Mouse (Mus musculus): ENCODE measurements around the gene Fermt3. TPM values are rescaled to one million over a fixed set of nuclear protein-coding genes. Genes with fewer than 3 reads are reported as not detected.

Gene Fermt3
- 9.5 and 13.5 TPM in 2 replicates for polyA plus RNA-seq (2015; fragmentation: Nextera tagmentation; extraction: Ambion mirVana)

GRCm38 (mm10) chr19:7019191-7019590 is at the start of gene Fermt3:
Gene Fermt3, minus strand, starts transcription at chr19:7019469.
- H3K4me2 ChIP-seq: no peak within 1 kb of the TSS
- no peaks in the 10 kb centered on the region for H3K9me3 ChIP-seq
- peak within 1 kb of the TSS; percentile 9; the same call in 1 of the 2 replicates for H3K4me3 ChIP-seq
- H3K4me1 ChIP-seq: no peaks in the 10 kb centered on the region
- peaks cover 43% of the 10 kb centered on the region for H3K36me3 ChIP-seq
- no peak within 1 kb of the TSS for H3K9ac ChIP-seq
- H3K27me3 ChIP-seq: no peaks in the 10 kb centered on the region
- ATAC-seq (ENCODE audit: borderline replicate concordance, extremely low read depth, low FRiP score, low TSS enrichment): peak; percentile 67; the same call in 1 of the 2 replicates
- WGBS: 60% methylated on average over 5 of the region's 5 CpGs
- H3K27ac ChIP-seq: no peak within 1 kb of the TSS

GRCm38 (mm10) chr19:7068136-7068535 is 48.9 kb upstream of the Fermt3 start:
- 5% methylated on average over 14 of the region's 14 CpGs for WGBS

DNA sequence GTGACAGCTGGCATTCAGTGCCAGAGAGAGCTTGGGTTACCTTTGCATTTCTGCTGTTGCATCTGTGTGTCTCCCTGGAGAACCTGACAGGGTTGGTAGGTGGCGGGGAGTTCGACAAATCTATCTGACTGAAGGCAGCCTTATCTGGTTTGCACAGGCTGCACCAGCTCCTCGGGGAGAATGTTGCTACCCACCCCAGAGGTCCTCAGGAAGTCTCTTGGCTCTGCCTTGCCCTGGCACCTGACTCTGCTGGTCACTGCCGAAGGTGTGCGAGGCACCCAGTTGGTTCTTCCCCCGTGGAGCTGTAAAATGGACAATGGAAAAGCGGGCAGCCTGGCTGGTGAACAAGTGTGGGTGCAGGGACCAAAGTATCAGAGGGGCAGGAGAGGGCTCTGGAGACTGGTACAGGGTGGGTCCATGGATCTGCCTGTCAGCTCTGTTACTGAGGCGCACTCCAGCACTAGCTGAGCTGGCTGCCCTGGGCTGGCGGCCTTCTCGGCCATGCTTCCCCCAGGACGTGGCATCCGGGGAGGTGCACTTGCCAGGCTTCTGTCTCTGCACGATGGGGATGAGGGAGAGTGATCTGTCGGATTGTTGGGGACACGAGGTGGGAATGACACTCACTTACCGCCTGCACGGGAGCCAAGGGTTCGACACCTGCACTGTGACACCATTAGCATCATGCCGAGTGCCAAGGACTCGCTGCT is 48.2 kb upstream of the Fermt3 start:
- H3K9ac ChIP-seq: no peak overlapping the region
- 39% methylated on average over 20 of the region's 20 CpGs for WGBS
- no peak overlapping the region for H3K4me3 ChIP-seq
- peaks cover 42% of the 10 kb centered on the region for H3K4me1 ChIP-seq
- H3K9me3 ChIP-seq: no peaks in the 10 kb centered on the region
- H3K36me3 ChIP-seq: no peaks in the 10 kb centered on the region
- peaks cover 16% of the 10 kb centered on the region for H3K27me3 ChIP-seq
- H3K4me2 ChIP-seq: no peak overlapping the region
- no peak for ATAC-seq (ENCODE audit: borderline replicate concordance, extremely low read depth, low FRiP score, low TSS enrichment)
- no peak overlapping the region for H3K27ac ChIP-seq

More at GRCm38 (mm10) chr19:7068136-7068535, 48.9 kb upstream of the Fermt3 start:
- peaks cover 42% of the 10 kb centered on the region for H3K4me1 ChIP-seq
- no peaks in the 10 kb centered on the region for H3K36me3 ChIP-seq
- H3K27me3 ChIP-seq: peaks cover 16% of the 10 kb centered on the region
- no peak overlapping the region for H3K27ac ChIP-seq
- H3K9me3 ChIP-seq: no peaks in the 10 kb centered on the region
- ATAC-seq (ENCODE audit: borderline replicate concordance, extremely low read depth, low FRiP score, low TSS enrichment): no peak
- no peak overlapping the region for H3K4me2 ChIP-seq
- no peak overlapping the region for H3K4me3 ChIP-seq
- no peak overlapping the region for H3K9ac ChIP-seq

DNA sequence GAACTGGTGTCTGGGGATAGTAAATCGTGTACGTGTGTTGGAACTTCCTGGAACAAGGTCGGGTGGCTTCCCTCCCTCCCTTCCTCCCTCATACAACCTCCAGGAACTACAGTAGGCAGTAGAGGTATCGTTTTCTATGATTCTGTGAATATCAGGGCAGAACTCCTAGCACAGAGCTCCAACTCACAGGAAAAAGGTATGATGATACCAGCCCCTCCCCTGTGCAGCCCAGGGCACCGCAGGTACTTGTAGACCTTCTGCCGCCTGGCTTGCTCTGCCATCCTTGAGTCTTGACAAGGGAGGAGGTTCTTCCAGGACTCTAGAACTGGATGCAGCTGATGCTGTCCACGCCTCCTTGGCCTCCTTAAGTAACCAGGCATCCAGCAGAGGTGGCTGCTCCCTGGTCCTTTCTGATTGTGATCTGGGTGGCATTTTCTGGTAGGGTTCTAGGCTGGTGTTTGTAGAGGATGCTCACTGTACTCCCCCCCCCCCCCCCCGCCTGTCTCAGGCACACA is 47.6 kb upstream of the Fermt3 start:
- ATAC-seq (ENCODE audit: borderline replicate concordance, extremely low read depth, low FRiP score, low TSS enrichment): no peak
- H3K27me3 ChIP-seq: peaks cover 11% of the 10 kb centered on the region
- H3K4me2 ChIP-seq: peak overlapping the region; percentile 36; the same call in 1 of the 2 replicates
- no peaks in the 10 kb centered on the region for H3K36me3 ChIP-seq
- no peak overlapping the region for H3K9ac ChIP-seq
- WGBS: 34% methylated on average over 8 of the region's 8 CpGs
- H3K9me3 ChIP-seq: no peaks in the 10 kb centered on the region
- H3K4me1 ChIP-seq: peaks cover 39% of the 10 kb centered on the region
- no peak overlapping the region for H3K4me3 ChIP-seq
- no peak overlapping the region for H3K27ac ChIP-seq

- Histone ChIP-seq H3K27ac (peak overlapping the region; percentile 56), H3K9ac (no peak overlapping the region), H3K4me1 (peaks cover 39% of the 10 kb centered on the region)
Measured at GRCm38 (mm10) chr19:7066034-7066827, 47.0 kb upstream of the Fermt3 start.

GRCm38 (mm10) chr19:7064571-7064970 is 45.3 kb upstream of the Fermt3 start:
- Histone ChIP-seq H3K27me3 (peaks cover 11% of the 10 kb centered on the region), H3K27ac (no peak overlapping the region), H3K9me3 (no peaks in the 10 kb centered on the region), H3K4me2 (no peak overlapping the region), H3K36me3 (no peaks in the 10 kb centered on the region), H3K4me3 (no peak overlapping the region), H3K9ac (no peak overlapping the region), H3K4me1 (peaks cover 26% of the 10 kb centered on the region)
- ATAC-seq (ENCODE audit: borderline replicate concordance, extremely low read depth, low FRiP score, low TSS enrichment): peak; percentile 55; the same call in 1 of the 2 replicates
- 8% methylated on average over 3 of the region's 3 CpGs for WGBS

More at GRCm38 (mm10) chr19:7066034-7066827, 47.0 kb upstream of the Fermt3 start:
- peak; percentile 6; the same call in 1 of the 2 replicates for ATAC-seq (ENCODE audit: borderline replicate concordance, extremely low read depth, low FRiP score, low TSS enrichment)
- peak overlapping the region; percentile 36; the same call in 1 of the 2 replicates for H3K4me2 ChIP-seq
- no peaks in the 10 kb centered on the region for H3K36me3 ChIP-seq
- 24% methylated on average over 15 of the region's 15 CpGs for WGBS
- no peak overlapping the region for H3K4me3 ChIP-seq
- peaks cover 11% of the 10 kb centered on the region for H3K27me3 ChIP-seq
- no peaks in the 10 kb centered on the region for H3K9me3 ChIP-seq

DNA sequence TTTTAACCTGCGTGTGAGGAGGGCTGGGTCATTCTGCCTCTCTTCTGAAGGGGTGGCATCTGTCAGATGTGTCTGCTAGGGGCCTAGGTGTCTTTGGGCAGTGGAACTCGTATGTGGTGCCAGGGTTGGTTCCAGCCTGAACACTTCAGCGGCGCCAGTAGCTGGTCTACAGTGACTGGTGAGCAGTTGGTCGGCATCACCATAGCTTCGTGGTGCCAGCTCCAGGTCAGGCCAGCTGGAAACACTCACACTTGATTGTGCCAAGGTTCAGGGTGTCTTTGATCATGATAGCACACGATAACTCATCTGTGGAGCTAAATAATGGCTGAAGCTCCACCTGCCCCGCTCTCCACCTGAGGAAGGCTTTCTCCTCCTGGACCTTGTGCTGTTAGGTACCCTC is 43.6 kb upstream of the Fermt3 start:
- Histone ChIP-seq H3K9ac (no peak overlapping the region), H3K9me3 (no peaks in the 10 kb centered on the region), H3K4me3 (no peak overlapping the region), H3K4me2 (no peak overlapping the region), H3K27me3 (peaks cover 7% of the 10 kb centered on the region), H3K36me3 (no peaks in the 10 kb centered on the region), H3K4me1 (peaks cover 20% of the 10 kb centered on the region), H3K27ac (no peak overlapping the region)
- no peak for ATAC-seq (ENCODE audit: borderline replicate concordance, extremely low read depth, low FRiP score, low TSS enrichment)
- whole genome bisulfite sequencing: 79% methylated on average over 8 of the region's 8 CpGs

GRCm38 (mm10) chr19:7062110-7062509 is 42.8 kb upstream of the Fermt3 start:
- H3K4me3 ChIP-seq: no peak overlapping the region
- 82% methylated on average over 5 of the region's 5 CpGs for WGBS
- H3K36me3 ChIP-seq: no peaks in the 10 kb centered on the region
- no peaks in the 10 kb centered on the region for H3K9me3 ChIP-seq
- peaks cover 28% of the 10 kb centered on the region for H3K4me1 ChIP-seq
- no peak for ATAC-seq (ENCODE audit: borderline replicate concordance, extremely low read depth, low FRiP score, low TSS enrichment)
- H3K9ac ChIP-seq: no peak overlapping the region
- H3K4me2 ChIP-seq: no peak overlapping the region
- no peak overlapping the region for H3K27ac ChIP-seq
- no peaks in the 10 kb centered on the region for H3K27me3 ChIP-seq

- peaks cover 33% of the 10 kb centered on the region for H3K4me1 ChIP-seq
- H3K27me3 ChIP-seq: no peaks in the 10 kb centered on the region
- 63% methylated on average over 6 of the region's 6 CpGs for WGBS
- peak overlapping the region; percentile 73; the same call in 1 of the 2 replicates for H3K27ac ChIP-seq
- H3K36me3 ChIP-seq: no peaks in the 10 kb centered on the region
- no peaks in the 10 kb centered on the region for H3K9me3 ChIP-seq
- peak overlapping the region; percentile 58; the same call in 1 of the 2 replicates for H3K4me3 ChIP-seq
- H3K4me2 ChIP-seq: peak overlapping the region; percentile 98
- H3K9ac ChIP-seq: no peak overlapping the region
- no peak for ATAC-seq (ENCODE audit: borderline replicate concordance, extremely low read depth, low FRiP score, low TSS enrichment)
Measured at GRCm38 (mm10) chr19:7058541-7058940, 39.3 kb upstream of the Fermt3 start.

DNA sequence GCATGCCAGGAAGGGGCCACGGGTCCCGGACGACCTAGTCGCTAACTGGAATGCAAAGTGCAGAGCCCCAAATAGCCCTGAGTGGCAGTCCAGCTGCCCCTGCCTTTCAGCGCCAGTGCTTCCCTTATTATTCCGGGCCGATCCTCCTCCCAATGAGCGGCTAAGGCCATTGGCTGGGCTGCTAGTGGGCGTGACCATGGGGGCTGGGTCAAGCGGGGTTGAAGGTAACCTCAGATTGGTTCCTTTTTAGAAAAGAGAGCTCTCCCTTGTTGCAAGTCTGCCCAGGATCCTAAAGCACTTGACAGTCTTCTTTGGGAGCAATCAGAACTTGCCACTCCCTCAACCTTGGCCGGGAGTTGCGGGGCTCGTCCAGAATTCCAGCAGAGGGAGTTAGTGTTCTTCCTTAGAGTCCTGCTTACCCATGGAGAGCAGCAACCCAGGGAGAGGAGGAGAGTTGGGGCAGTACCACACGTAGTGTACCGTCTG is 38.5 kb upstream of the Fermt3 start:
- Histone ChIP-seq H3K9me3 (no peaks in the 10 kb centered on the region), H3K4me2 (peak overlapping the region; percentile 98), H3K4me1 (peaks cover 33% of the 10 kb centered on the region), H3K27ac (peak overlapping the region; percentile 73), H3K9ac (peak overlapping the region; percentile 65), H3K4me3 (peak overlapping the region; percentile 58), H3K36me3 (no peaks in the 10 kb centered on the region), H3K27me3 (no peaks in the 10 kb centered on the region)
- peak; percentile 70 for ATAC-seq (ENCODE audit: borderline replicate concordance, extremely low read depth, low FRiP score, low TSS enrichment)
- under 1% methylated on average over 15 of the region's 15 CpGs for WGBS

- ATAC-seq (ENCODE audit: borderline replicate concordance, extremely low read depth, low FRiP score, low TSS enrichment): peak; percentile 43
- peak overlapping the region; percentile 58 for H3K4me3 ChIP-seq
- H3K4me2 ChIP-seq: peak overlapping the region; percentile 98
- H3K27ac ChIP-seq: peak overlapping the region; percentile 73
- no peaks in the 10 kb centered on the region for H3K9me3 ChIP-seq
- WGBS: under 1% methylated on average over 16 of the region's 16 CpGs
- H3K4me1 ChIP-seq: peaks cover 33% of the 10 kb centered on the region
- peak overlapping the region; percentile 65 for H3K9ac ChIP-seq
- no peaks in the 10 kb centered on the region for H3K36me3 ChIP-seq
- H3K27me3 ChIP-seq: no peaks in the 10 kb centered on the region
Measured at GRCm38 (mm10) chr19:7057126-7057721, 38.0 kb upstream of the Fermt3 start.
